Mouse (Mus musculus) kidney, embryonic 16.5 days (tissue): ENCODE results near the gene Ing2. TPM values are rescaled to one million over a fixed set of nuclear protein-coding genes. Genes with fewer than 3 reads are reported as not detected.

Experiments used
- ATAC-seq: fragments of 200-750 bp; cut with Nextera tagmentation; 2 replicates; pipeline ENCODE4 v1.8.0; 2017; ENCODE audit warnings: moderate TSS enrichment; ENCODE audit not compliant: low FRiP score, low TSS enrichment
- H3K27ac ChIP-seq: fragments of 300-500 bp; sonication (generic); 2 replicates; pipeline ENCODE4 v1.5.1; 2014; ENCODE audit warnings: low read length
- H3K27me3 ChIP-seq: fragments of 300-500 bp; sonication (generic); 2 replicates; pipeline ENCODE4 v1.6.1; 2014; ENCODE audit warnings: low read length, control low read depth, mixed read lengths; ENCODE audit not compliant: insufficient read depth
- H3K36me3 ChIP-seq: fragments of 300-500 bp; sonication (generic); 2 replicates; pipeline ENCODE4 v1.6.1; 2014; ENCODE audit warnings: low read length, control low read depth, mixed read lengths; ENCODE audit not compliant: insufficient read depth
- H3K4me1 ChIP-seq: fragments of 300-500 bp; sonication (generic); 2 replicates; pipeline ENCODE4 v1.6.1; 2014; ENCODE audit warnings: low read length, control low read depth, mixed read lengths; ENCODE audit not compliant: insufficient read depth
- H3K4me2 ChIP-seq: fragments of 300-500 bp; sonication (generic); replicated peaks from 2 replicates; pipeline ENCODE4 v1.6.1; 2014; ENCODE audit warnings: low read depth, low read length
- H3K4me3 ChIP-seq: fragments of 300-500 bp; sonication (generic); 2 replicates; pipeline ENCODE4 v1.5.1; 2014; ENCODE audit warnings: mild to moderate bottlenecking, low read length
- H3K9ac ChIP-seq: fragments of 300-500 bp; sonication (generic); replicated peaks from 2 replicates; pipeline ENCODE4 v1.6.1; 2014; ENCODE audit warnings: low read length
- H3K9me3 ChIP-seq: fragments of 300-500 bp; sonication (generic); 2 replicates; pipeline ENCODE4 v1.6.1; 2016; ENCODE audit warnings: low read length, control low read depth
- WGBS: fragments of 180-500 bp; shearing (Covaris S2); extraction: QIAGEN DNeasy Blood & Tissue Kit; methylation state at CpG from one replicate; pipeline ENCODE4 v1.1.7; 2014; 5-methylcytosine and 5-hydroxymethylcytosine counted together
- polyA plus RNA-seq: library from polyadenylated mRNA; unstranded; fragments of >200 nt; fragmentation: Nextera tagmentation; extraction: Ambion mirVana; gene quantifications from 2 replicates; pipeline ENCODE4 v1.2.1, GENCODE M21; 2015

Gene Ing2
- polyA plus RNA-seq, 1 experiment from 2014 or later: 9.9 TPM

DNA sequence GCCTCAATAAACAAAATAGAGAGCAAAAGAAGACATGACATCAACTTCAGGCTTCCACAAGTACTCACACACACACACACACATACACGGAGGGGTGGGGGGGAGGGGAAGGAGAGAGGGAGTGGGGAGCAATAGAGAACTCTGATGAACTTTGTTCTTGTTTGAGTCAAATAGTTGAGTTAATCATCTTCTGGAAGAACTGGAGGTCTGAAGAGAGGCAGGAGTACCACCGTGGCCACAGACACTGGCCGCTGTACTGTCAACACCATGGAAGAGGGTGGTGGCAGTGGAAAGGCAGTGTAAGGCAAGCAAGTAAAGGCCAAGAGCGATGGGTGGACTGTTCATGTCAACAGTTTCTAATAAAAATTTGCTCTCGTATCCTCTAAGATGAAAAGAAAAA, 15.9 kb downstream of the Ing2 start:
- Histone ChIP-seq H3K36me3 (no peaks in the 10 kb centered on the region; the same call in 1 of the 2 replicates), H3K9ac (no peak overlapping the region), H3K9me3 (no peaks in the 10 kb centered on the region), H3K4me3 (no peak overlapping the region), H3K4me1 (no peaks in the 10 kb centered on the region), H3K4me2 (no peak overlapping the region), H3K27ac (no peak overlapping the region), H3K27me3 (no peaks in the 10 kb centered on the region)
- WGBS: 79% methylated on average over 5 of the region's 5 CpGs
- peak; percentile 69 for ATAC-seq

DNA sequence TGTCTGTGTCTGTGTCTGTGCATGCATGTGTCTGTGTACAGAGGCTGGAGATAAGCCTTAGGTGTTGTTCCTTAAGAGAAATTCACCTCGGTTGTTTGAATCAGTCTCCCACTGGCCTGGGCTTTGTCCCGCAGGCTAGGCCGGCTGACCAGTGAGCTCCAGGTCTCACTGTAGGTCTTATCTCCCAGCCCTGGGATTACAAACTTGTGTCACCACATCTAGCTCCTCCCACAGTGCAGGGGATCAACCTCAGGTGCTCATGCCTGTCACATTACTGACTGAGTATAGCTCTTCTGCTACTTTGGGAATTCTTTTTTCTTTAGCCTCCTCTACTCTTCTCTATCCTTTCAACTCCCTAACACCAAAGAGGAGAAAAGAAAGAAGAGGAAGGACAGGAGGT, 20.9 kb downstream of the Ing2 start:
- no peak overlapping the region for H3K27ac ChIP-seq
- H3K4me1 ChIP-seq: peaks cover 3% of the 10 kb centered on the region; the same call in 1 of the 2 replicates
- H3K36me3 ChIP-seq: no peaks in the 10 kb centered on the region
- H3K27me3 ChIP-seq: no peaks in the 10 kb centered on the region
- no peak overlapping the region for H3K9ac ChIP-seq
- no peak overlapping the region for H3K4me2 ChIP-seq
- no peak for ATAC-seq
- no peaks in the 10 kb centered on the region for H3K9me3 ChIP-seq
- H3K4me3 ChIP-seq: no peak overlapping the region
- WGBS: 72% methylated on average over 3 of the region's 3 CpGs

DNA sequence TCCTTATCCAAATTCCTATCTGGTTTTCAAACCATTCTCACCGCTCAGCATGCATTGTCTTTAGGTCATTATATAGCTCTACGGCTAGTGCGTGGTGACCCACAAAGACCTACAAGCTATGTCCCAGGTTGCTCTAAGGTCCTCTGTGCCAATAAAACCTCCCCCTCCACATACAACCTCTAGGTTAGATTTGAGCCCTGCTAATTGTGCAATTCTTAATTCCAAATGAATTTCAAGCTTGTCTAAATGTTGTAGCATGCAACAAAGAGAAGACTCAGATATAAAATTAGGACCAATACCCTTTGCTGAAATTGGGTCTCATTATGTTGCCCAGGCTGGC, 22.6 kb downstream of the Ing2 start:
- H3K27me3 ChIP-seq: no peaks in the 10 kb centered on the region
- peak overlapping the region; percentile 75 for H3K27ac ChIP-seq
- no peaks in the 10 kb centered on the region for H3K9me3 ChIP-seq
- no peaks in the 10 kb centered on the region for H3K36me3 ChIP-seq
- no peak overlapping the region for H3K4me2 ChIP-seq
- no peak overlapping the region for H3K4me3 ChIP-seq
- 79% methylated on average over 3 of the region's 3 CpGs for WGBS
- H3K9ac ChIP-seq: no peak overlapping the region
- H3K4me1 ChIP-seq: peaks cover 3% of the 10 kb centered on the region; the same call in 1 of the 2 replicates
- ATAC-seq: no peak

DNA sequence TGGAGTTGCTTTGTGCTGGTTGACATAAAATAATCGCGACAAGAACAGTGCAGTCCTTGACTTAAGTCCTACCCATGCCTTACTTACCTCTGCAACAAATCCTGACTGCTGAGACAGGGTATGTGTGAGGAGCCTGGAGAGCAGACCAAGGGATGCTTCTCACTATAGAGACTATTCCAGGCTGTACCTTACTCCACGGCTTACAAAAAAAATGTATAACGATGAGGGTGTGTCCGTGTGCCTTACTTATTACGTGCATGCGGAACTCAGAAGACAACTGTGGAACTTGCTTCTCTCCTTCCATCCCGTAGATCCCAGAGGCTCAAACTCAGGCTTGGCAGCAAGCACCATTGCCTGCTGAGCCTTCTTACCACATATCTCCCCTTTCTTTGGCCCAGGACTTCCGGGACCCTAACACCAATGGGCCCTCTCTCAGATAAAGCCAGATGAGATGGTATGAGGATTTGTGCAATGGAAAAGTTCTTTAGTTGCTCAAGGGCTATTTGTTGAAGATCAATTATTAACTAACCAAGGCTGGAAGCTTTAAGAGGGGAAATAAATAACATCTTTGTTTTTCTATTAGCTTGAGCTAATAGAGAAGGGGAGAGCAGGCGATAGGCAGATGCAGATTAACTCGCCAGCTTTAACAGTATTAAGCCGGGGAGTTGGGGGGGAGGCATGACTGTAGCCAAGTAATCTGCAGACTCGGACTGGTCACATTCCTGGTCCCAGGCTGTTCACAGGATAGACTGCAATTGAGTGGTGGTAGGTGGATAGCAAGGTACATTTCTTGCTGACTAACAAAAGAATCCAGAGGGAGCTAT, 23.2 kb downstream of the Ing2 start:
- Histone ChIP-seq H3K4me2 (peak overlapping the region; percentile 14; the same call in 1 of the 2 replicates), H3K9ac (no peak overlapping the region), H3K9me3 (peaks cover under 1% of the 10 kb centered on the region; the same call in 1 of the 2 replicates), H3K27ac (peak overlapping the region; percentile 75), H3K4me1 (peaks cover 3% of the 10 kb centered on the region; the same call in 1 of the 2 replicates), H3K4me3 (no peak overlapping the region), H3K36me3 (no peaks in the 10 kb centered on the region), H3K27me3 (no peaks in the 10 kb centered on the region)
- peak; percentile 80 for ATAC-seq
- 77% methylated on average over 13 of the region's 13 CpGs for WGBS

DNA sequence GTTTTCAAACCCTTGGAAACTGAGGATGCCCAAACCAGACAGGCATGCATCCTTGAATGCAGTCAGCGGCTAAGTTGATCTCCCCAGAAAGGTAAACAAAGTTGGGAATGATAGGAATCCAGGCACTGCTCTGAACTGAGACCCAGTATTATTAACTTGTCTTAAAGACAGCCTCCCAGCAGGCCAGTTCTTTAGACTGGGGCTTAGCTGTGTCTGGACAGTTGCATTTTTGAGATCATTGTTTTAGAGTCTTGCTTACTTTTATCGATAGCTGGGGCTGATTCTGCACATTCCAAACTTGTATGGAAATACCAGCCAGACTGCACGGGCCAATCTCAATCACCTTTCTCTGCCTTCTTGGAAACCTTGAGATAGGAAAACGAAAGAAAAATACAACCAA, 24.5 kb downstream of the Ing2 start:
- peak; percentile 65; the same call in 1 of the 2 replicates for ATAC-seq
- Histone ChIP-seq H3K4me3 (no peak overlapping the region), H3K9me3 (peaks cover 10% of the 10 kb centered on the region; the same call in 1 of the 2 replicates), H3K9ac (no peak overlapping the region), H3K4me1 (peaks cover 3% of the 10 kb centered on the region; the same call in 1 of the 2 replicates), H3K27me3 (no peaks in the 10 kb centered on the region), H3K4me2 (no peak overlapping the region), H3K36me3 (no peaks in the 10 kb centered on the region), H3K27ac (no peak overlapping the region; the same call in 1 of the 2 replicates)
- 61% methylated on average over 4 of the region's 4 CpGs for WGBS

DNA sequence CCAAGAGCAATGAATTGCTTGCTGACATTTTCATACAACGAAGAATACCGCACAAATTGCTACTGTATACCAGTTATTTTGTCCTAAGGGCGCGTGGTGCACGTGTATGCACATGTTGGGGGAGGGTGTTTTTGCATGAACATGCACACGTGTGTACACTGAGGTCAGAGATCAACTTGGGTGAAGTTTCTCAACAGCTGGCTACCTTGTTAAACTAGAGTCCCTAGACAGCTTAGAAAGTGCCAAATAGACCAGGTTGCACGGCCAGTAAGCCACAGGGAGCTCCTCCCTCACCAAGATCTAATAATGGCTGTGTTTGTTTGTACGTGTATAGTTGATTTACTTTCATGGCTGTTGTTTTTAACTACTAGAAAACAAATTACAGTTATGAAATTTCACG, 25.8 kb downstream of the Ing2 start:
- no peak for ATAC-seq
- Histone ChIP-seq H3K4me1 (peaks cover 3% of the 10 kb centered on the region; the same call in 1 of the 2 replicates), H3K4me3 (no peak overlapping the region), H3K27me3 (no peaks in the 10 kb centered on the region), H3K4me2 (no peak overlapping the region), H3K27ac (no peak overlapping the region), H3K9ac (no peak overlapping the region), H3K36me3 (no peaks in the 10 kb centered on the region), H3K9me3 (peaks cover 13% of the 10 kb centered on the region; the same call in 1 of the 2 replicates)
- WGBS: 86% methylated on average over 9 of the region's 9 CpGs

DNA sequence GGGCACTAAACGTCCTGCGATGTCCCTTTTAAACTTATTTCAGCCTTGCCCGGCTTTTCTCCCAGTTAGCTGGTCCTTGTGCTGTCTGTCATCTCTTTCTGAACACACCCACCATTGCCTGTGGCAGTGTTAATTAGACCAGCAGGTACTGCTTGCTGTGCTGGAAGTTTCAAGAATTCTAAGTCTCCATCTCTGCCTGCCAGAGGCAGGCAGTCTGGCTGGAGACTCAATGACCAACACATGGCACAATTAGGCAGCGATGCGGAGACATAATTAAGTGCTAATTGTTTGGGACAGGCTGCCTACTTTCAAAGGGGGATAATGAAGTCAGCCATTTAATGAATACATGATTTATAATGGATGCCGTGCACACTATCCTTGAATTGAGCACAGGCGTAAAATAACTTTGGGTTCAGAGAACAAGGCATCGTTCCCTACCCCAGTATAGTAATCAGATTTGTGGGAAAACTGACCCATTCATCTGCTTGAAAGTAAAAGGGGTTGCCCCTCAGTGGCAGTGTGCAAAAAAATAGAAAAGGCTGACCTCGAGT, 32.8 kb downstream of the Ing2 start:
- no peak overlapping the region for H3K9ac ChIP-seq
- no peaks in the 10 kb centered on the region for H3K4me1 ChIP-seq
- no peaks in the 10 kb centered on the region for H3K36me3 ChIP-seq
- no peak for ATAC-seq
- no peaks in the 10 kb centered on the region for H3K27me3 ChIP-seq
- no peak overlapping the region for H3K27ac ChIP-seq
- H3K4me2 ChIP-seq: no peak overlapping the region
- 77% methylated on average over 9 of the region's 9 CpGs for WGBS
- H3K9me3 ChIP-seq: peaks cover 23% of the 10 kb centered on the region; the same call in 1 of the 2 replicates
- H3K4me3 ChIP-seq: no peak overlapping the region

DNA sequence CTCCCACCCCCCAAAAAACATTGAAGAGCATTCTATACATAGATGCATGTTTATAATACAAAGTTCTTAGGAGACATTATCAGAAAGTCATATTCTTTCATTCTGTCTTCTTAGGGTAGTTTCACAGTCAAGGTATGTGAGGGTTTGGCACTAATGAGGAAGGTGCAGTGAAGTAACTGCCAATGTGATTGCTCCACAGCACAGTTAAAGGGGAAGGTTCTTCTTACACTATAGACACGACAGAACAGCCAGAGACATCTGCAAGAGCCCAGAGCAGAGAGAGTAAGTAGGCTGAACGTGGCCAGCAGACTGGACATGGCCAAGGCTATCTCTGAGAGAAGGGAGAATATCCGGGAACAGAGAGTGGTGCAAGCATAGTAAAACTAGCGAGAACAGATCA, 38.2 kb downstream of the Ing2 start:
- Histone ChIP-seq H3K27me3 (no peaks in the 10 kb centered on the region), H3K36me3 (no peaks in the 10 kb centered on the region), H3K4me3 (no peak overlapping the region), H3K4me1 (no peaks in the 10 kb centered on the region), H3K27ac (no peak overlapping the region), H3K4me2 (no peak overlapping the region), H3K9ac (no peak overlapping the region), H3K9me3 (peaks cover 13% of the 10 kb centered on the region; the same call in 1 of the 2 replicates)
- no peak for ATAC-seq
- WGBS: 66% methylated on average over 4 of the region's 4 CpGs

DNA sequence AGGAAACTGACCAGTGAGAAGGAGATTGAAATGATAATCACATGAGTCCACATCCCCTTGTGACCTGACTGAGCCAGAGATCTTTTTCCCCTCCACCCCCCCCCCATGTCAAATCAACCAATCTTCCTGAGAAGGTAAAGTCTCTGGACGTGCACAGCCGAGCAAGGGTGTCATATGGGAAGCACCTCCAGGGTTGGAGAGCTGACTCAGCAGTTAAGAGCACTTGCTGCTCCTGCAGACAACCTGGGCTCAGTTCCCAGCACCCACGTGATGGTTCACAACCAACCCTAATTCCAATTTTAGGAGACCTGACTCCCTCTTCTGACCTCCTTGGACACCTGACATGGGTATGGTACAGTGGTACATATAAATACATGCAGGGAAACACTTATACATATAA, 39.3 kb downstream of the Ing2 start:
- Histone ChIP-seq H3K4me3 (no peak overlapping the region), H3K9ac (no peak overlapping the region), H3K4me2 (no peak overlapping the region), H3K36me3 (no peaks in the 10 kb centered on the region), H3K4me1 (no peaks in the 10 kb centered on the region), H3K27me3 (no peaks in the 10 kb centered on the region), H3K9me3 (0 out of 2 replicates have a peak, but pooled peaks cover 10% of the 10 kb centered on the region), H3K27ac (no peak overlapping the region)
- ATAC-seq: no peak
- 54% methylated on average over 3 of the region's 3 CpGs for WGBS

DNA sequence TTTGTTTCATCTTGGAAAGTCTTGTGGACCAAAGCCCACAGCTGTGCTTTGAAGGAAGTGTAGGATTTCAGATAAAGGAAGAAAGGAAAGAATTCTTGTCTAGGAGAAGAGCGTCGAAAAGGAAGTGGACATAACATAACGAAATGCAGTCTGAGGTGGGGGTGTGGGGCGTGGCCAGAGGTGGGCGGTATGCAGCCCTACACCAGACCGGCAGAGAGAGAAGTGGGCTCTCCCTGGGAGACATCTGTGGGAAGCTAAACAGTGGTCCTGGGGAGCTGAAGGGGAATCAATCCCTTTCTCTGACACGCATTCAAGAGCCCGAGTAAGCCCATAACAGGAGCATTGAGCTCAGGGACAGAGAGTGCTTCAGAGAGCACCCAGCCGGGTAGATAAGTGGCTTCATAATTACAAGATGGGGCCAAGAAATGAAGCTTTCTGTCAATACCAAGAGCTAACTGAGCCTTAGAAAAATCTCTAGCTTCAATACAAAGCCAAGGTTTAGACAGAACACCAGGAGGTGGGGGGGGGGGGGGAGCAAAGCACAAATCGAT, 40.5 kb downstream of the Ing2 start:
- H3K27me3 ChIP-seq: no peaks in the 10 kb centered on the region
- WGBS: 51% methylated on average over 10 of the region's 10 CpGs
- no peak overlapping the region for H3K27ac ChIP-seq
- ATAC-seq: no peak
- no peaks in the 10 kb centered on the region for H3K36me3 ChIP-seq
- no peaks in the 10 kb centered on the region for H3K4me1 ChIP-seq
- no peak overlapping the region; the same call in 1 of the 2 replicates for H3K4me2 ChIP-seq
- H3K4me3 ChIP-seq: no peak overlapping the region
- H3K9ac ChIP-seq: no peak overlapping the region
- peaks cover 7% of the 10 kb centered on the region; the same call in 1 of the 2 replicates for H3K9me3 ChIP-seq
